In genomic region chr6:3345924-3346597, GRCm38 (mm10) we compare ENCODE assay signal across 8 mouse cellular contexts. TPM values are rescaled to one million over a fixed set of nuclear protein-coding genes. Genes with fewer than 3 reads are reported as not detected.
DNase-seq lines count a peak whose midpoint lies in the region; ATAC-seq and TF ChIP-seq lines count a peak whose summit lies in the region.
"Not testable (repeated sequence)": the region's sequence is repeated elsewhere in the genome, so short reads cannot be mapped to it uniquely, and the experiment has no call there.

No protein-coding gene starts in this region.

- 4% methylated on average over 1 of the region's 1 CpGs for WGBS in embryonic facial prominence, embryonic 11.5 days
- WGBS in heart, adult 2 months: 0% methylated on average over 1 of the region's 1 CpGs
- WGBS in intestine, embryonic 14.5 days: 5% methylated on average over 1 of the region's 1 CpGs
- WGBS in lung, postnatal 0 days: 0% methylated on average over 1 of the region's 1 CpGs

- H3K4me2 ChIP-seq in embryonic facial prominence, embryonic 11.5 days (ENCODE audit: low read depth, low read length): not testable (repeated sequence)
- H3K4me2 ChIP-seq in intestine, embryonic 14.5 days (ENCODE audit: low read length): peak overlapping the region; percentile 20; the same call in 1 of the 2 replicates
- H3K4me2 ChIP-seq in lung, postnatal 0 days (replicated peaks; ENCODE audit: low read depth, low read length): peak overlapping the region; percentile 32; the same call in 1 of the 2 replicates

- intact Hi-C loops in heart, adult 2 months (cut with DNase I): loop anchor here (10.0 kb wide), 1 partner anchor 161 kb away; no protein-coding TSS in a partner anchor

- not testable (repeated sequence) for H3K9ac ChIP-seq in embryonic facial prominence, embryonic 11.5 days (replicated peaks; ENCODE audit: low read length); heart, adult 2 months (ENCODE audit: low read depth, low read length); intestine, embryonic 14.5 days (ENCODE audit: low read length); lung, postnatal 0 days (replicated peaks; ENCODE audit: low read depth)

- not testable (repeated sequence) for DNase-seq in G1E (ENCODE audit: low spot score)
- DNase-seq in embryonic facial prominence, embryonic 11.5 days (ENCODE audit: low spot score): peak; percentile 64
- peak; percentile 37 to 43 for DNase-seq in heart, adult 2 months
- peak; percentile 64 for DNase-seq in intestine, embryonic 14.5 days (ENCODE audit: low spot score)
- peak; percentile 26 to 36 for DNase-seq in layer of hippocampus, postnatal 14 days (ENCODE audit: low spot score in 2 of 2)
- DNase-seq in lung, postnatal 0 days (ENCODE audit: low spot score): peak; percentile 89
- peak; percentile 19 for DNase-seq in retina, postnatal 1 day
- peak; percentile 28 to 42 for DNase-seq in thymus, postnatal 10 days (ENCODE audit: low spot score in 2 of 2)

- H3K27ac ChIP-seq in embryonic facial prominence, embryonic 11.5 days (replicated peaks; ENCODE audit: low read depth, low read length); intestine, embryonic 14.5 days (ENCODE audit: low read depth); lung, postnatal 0 days (ENCODE audit: low read length): not testable (repeated sequence)
- H3K27ac ChIP-seq in heart, adult 2 months: peak overlapping the region; percentile 71

- 0 out of 2 replicates have a peak, but pooled peaks have one; percentile 42 for ATAC-seq in G1E (ENCODE audit: extremely low read depth, insufficient number of reproducible peaks, low FRiP score, poor library complexity, severe bottlenecking)
- not testable (repeated sequence) for ATAC-seq in embryonic facial prominence, embryonic 11.5 days (replicated peaks; ENCODE audit: insufficient number of reproducible peaks, low FRiP score, low TSS enrichment, low read depth)
- 0 out of 2 replicates have a peak, but pooled peaks have one; percentile 56 for ATAC-seq in intestine, embryonic 14.5 days (replicated peaks; ENCODE audit: low FRiP score, low TSS enrichment, low read depth)
- peak; percentile 59 for ATAC-seq in lung, postnatal 0 days

- not testable (repeated sequence) for H3K36me3 ChIP-seq in G1E (replicated peaks); embryonic facial prominence, embryonic 11.5 days (replicated peaks; ENCODE audit: control insufficient read depth, insufficient read depth, low read depth, low read length); heart, adult 2 months (ENCODE audit: control insufficient read depth, insufficient read depth, low read length); intestine, embryonic 14.5 days (ENCODE audit: control insufficient read depth, insufficient read depth, low read length); lung, postnatal 0 days (ENCODE audit: insufficient read depth, low read length)

- not testable (repeated sequence) for TF ChIP-seq EP300 in heart, adult 2 months (IDR thresholded peaks at IDR 0.05; ENCODE audit: insufficient read depth, low read depth, low read length)
- TF ChIP-seq EP300 in lung, postnatal 0 days (IDR thresholded peaks at IDR 0.05): peak; percentile 66

- not testable (repeated sequence) for H3K27me3 ChIP-seq in G1E (ENCODE audit: insufficient read depth, low read length); embryonic facial prominence, embryonic 11.5 days (ENCODE audit: control insufficient read depth, insufficient read depth, low read length); heart, adult 2 months (ENCODE audit: control insufficient read depth, insufficient read depth, low read length); intestine, embryonic 14.5 days (replicated peaks; ENCODE audit: control insufficient read depth, insufficient read depth, low read length); lung, postnatal 0 days (replicated peaks; ENCODE audit: insufficient read depth, low read length)

- not testable (repeated sequence) for H3K9me3 ChIP-seq in G1E (replicated peaks); embryonic facial prominence, embryonic 11.5 days (replicated peaks; ENCODE audit: control insufficient read depth, low read length); intestine, embryonic 14.5 days (ENCODE audit: control insufficient read depth, low read length); lung, postnatal 0 days (ENCODE audit: low read length)

- not testable (repeated sequence) for H3K4me1 ChIP-seq in G1E (ENCODE audit: insufficient read depth, low read depth, low read length); embryonic facial prominence, embryonic 11.5 days (ENCODE audit: control insufficient read depth, insufficient read depth, low read length); heart, adult 2 months (ENCODE audit: control insufficient read depth, insufficient read depth, low read length); intestine, embryonic 14.5 days (replicated peaks; ENCODE audit: control insufficient read depth, insufficient read depth, low read length); lung, postnatal 0 days (ENCODE audit: insufficient read depth, low read depth, low read length)

- peak; percentile 36; the same call in 1 of the 2 replicates for TF ChIP-seq POLR2A in heart, adult 2 months (IDR thresholded peaks at IDR 0.05; ENCODE audit: insufficient read depth, low read depth, low read length)

- H3K4me3 ChIP-seq in G1E (ENCODE audit: low read depth, low read length); embryonic facial prominence, embryonic 11.5 days (ENCODE audit: low read depth, low read length): not testable (repeated sequence)
- H3K4me3 ChIP-seq in heart, adult 2 months: peak overlapping the region; percentile 51
- 0 out of 2 replicates have a peak overlapping the region, but pooled peaks have one; percentile 13 for H3K4me3 ChIP-seq in intestine, embryonic 14.5 days (ENCODE audit: low read depth, low read length)
- peak overlapping the region; percentile 12; the same call in 1 of the 2 replicates for H3K4me3 ChIP-seq in lung, postnatal 0 days (ENCODE audit: low read depth, low read length)

- H3K79me2 ChIP-seq in heart, adult 2 months (replicated peaks; ENCODE audit: control insufficient read depth, insufficient read depth, low read length): not testable (repeated sequence)

- TF ChIP-seq CTCF in G1E (IDR thresholded peaks at IDR 0.05; ENCODE audit: low read depth, low read length): not testable (repeated sequence)
- TF ChIP-seq CTCF in heart, adult 2 months (IDR thresholded peaks at IDR 0.05): peak; percentile 72
- TF ChIP-seq CTCF in lung, postnatal 0 days (IDR thresholded peaks at IDR 0.05): peak; percentile 68

RNA-seq across cellular contexts. Expression of gene Samd9l, which starts 53.3 kb away (rescaled TPM):
- total RNA-seq in G1E (2014; fragmentation: Nextera tagmentation) (22.6 and 23.6 TPM in 2 replicates), G1E (2017) (78.1 and 84.5 TPM in 2 replicates)
- polyA plus RNA-seq in G1E (2012): 0.39 and 0.70 TPM in 2 replicates
- polyA plus RNA-seq in embryonic facial prominence, embryonic 11.5 days (2014; fragmentation: Nextera tagmentation; extraction: Ambion mirVana): 0.74 and 0.77 TPM in 2 replicates
- 1 to 10 TPM; 5.9 to 6.4 TPM for total RNA-seq in heart, adult 2 months (2021)
- 1.5 and 3.6 TPM in 2 replicates for polyA plus RNA-seq in heart, adult 2 months (2012; rRNA removed)
- 6.5 and 7.1 TPM in 2 replicates for polyA plus RNA-seq in intestine, embryonic 14.5 days (2014; fragmentation: Nextera tagmentation; extraction: Ambion mirVana)
- 1 to 10 TPM; 2.7 to 4.7 TPM for total RNA-seq in layer of hippocampus, postnatal 14 days (2021)
- 7.5 and 8.0 TPM in 2 replicates for polyA plus RNA-seq in lung, postnatal 0 days (2015; fragmentation: Nextera tagmentation; extraction: Ambion mirVana)
